Mouse (Mus musculus): Measurements from ENCODE around the gene Cep95.

GRCm38 (mm10) chr11:106824403-106824802, 35.4 kb downstream of the Cep95 start:
- TF ChIP-seq EP300 (IDR thresholded peaks at IDR 0.05) (no peak), CTCF (IDR thresholded peaks at IDR 0.05) (no peak)

Data from lung, postnatal 0 days (tissue).